Mouse (Mus musculus): ENCODE measurements around the gene Kiss1. TPM values are rescaled to one million over a fixed set of nuclear protein-coding genes. Genes with fewer than 3 reads are reported as not detected.
"Not testable (repeated sequence)": the region's sequence is repeated elsewhere in the genome, so short reads cannot be mapped to it uniquely, and the experiment has no call there.

The Kiss1 gene
- polyA plus RNA-seq, 1 experiment from 2014 or later, result not detected

DNA sequence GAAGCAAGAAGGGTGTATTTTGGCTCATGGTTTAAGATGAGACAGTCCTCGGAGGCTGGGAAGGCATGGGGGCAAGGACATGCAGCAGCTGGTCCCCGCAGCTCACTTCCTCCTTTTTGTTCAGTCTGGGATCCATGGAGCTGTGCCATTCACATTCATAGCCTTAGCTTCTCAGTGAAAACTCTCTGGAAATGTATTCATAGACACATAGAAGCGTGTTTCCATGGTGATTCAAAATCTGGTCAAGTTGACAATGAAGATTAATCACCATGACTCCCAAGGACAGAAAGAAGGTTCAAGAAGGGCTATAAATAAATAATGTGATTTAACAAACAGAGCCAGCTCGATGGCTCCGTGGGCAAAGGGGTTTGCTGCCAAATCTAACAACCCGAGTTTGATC lies 12.3 kb downstream of the Kiss1 start:
- H3K27me3 ChIP-seq, result peaks cover 60% of the 10 kb centered on the region
- TF ChIP-seq CTCF (IDR thresholded peaks at IDR 0.05), result no peak
- in situ Hi-C loops (cut with MboI; ENCODE audit: low pct_unique_long_range_greater_than_20kb), result no loop called here
- no peak for ATAC-seq
- DNase-seq (ENCODE audit: low read depth, low spot score), result no peak
- POLR2A ChIA-PET, result no interaction called here
- CTCF ChIA-PET, result interaction anchor here (0.8 to 1.5 kb wide), 2 partner anchors 13 to 18 kb away, joined by 3 to 4 read pairs; partner anchors contain the start of gene Kiss1

GRCm38 (mm10) chr1:133340403-133340802 lies 18.7 kb downstream of the Kiss1 start:
- CTCF ChIA-PET; DNase-seq (ENCODE audit: low read depth, low spot score); in situ Hi-C loops (cut with MboI; ENCODE audit: low pct_unique_long_range_greater_than_20kb); POLR2A ChIA-PET; ATAC-seq: not testable (repeated sequence)
- peaks cover 48% of the 10 kb centered on the region for H3K27me3 ChIP-seq

GRCm38 (mm10) chr1:133344357-133344756 lies 22.7 kb downstream of the Kiss1 start:
- peaks cover 24% of the 10 kb centered on the region for H3K27me3 ChIP-seq
- ChIA-PET POLR2A (interaction anchor here (0.6 kb wide), 1 partner anchor 285 kb away, joined by 3 read pairs; no protein-coding TSS in a partner anchor), CTCF (no interaction called here)
- DNase-seq (ENCODE audit: low read depth, low spot score), result no peak
- no peak for TF ChIP-seq CTCF (IDR thresholded peaks at IDR 0.05)
- ATAC-seq, result no peak
- in situ Hi-C loops (cut with MboI; ENCODE audit: low pct_unique_long_range_greater_than_20kb), result no loop called here

DNA sequence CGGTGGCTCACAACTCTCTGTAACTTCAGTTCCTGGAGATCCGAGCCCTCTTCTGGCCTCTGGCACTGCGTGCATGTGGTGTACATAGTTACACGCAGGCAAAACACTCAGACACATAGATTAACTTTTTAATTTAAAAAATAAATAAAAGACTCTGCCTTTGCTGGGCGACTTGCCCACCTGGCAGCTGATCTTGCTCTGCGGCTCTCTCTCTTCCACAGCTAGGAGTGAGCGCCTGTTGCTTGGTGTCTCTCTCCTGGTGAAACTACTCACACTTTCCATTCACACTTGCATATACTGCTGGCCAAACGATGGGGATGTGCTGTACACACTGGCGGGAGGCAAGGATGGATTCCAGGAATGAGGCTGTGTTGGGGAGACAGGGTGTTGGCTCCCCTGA lies 24.9 kb downstream of the Kiss1 start:
- DNase-seq (ENCODE audit: low read depth, low spot score) (no peak), ATAC-seq (no peak)
- CTCF ChIA-PET, result no interaction called here
- POLR2A ChIA-PET, result interaction anchor here (0.6 kb wide), 1 partner anchor 109 kb away, joined by 3 read pairs; no protein-coding TSS in a partner anchor
- in situ Hi-C loops (cut with MboI; ENCODE audit: low pct_unique_long_range_greater_than_20kb), result no loop called here
- no peak for TF ChIP-seq CTCF (IDR thresholded peaks at IDR 0.05)
- peaks cover 11% of the 10 kb centered on the region for H3K27me3 ChIP-seq

- POLR2A ChIA-PET, result no interaction called here
- in situ Hi-C loops (cut with MboI; ENCODE audit: low pct_unique_long_range_greater_than_20kb), result no loop called here
- TF ChIP-seq CTCF (IDR thresholded peaks at IDR 0.05), result no peak
- DNase-seq (ENCODE audit: low read depth, low spot score), result no peak
- H3K27me3 ChIP-seq, result peaks cover 12% of the 10 kb centered on the region
- CTCF ChIA-PET, result no interaction called here
- ATAC-seq, result no peak
Observed at GRCm38 (mm10) chr1:133347226-133347625, 25.6 kb downstream of the Kiss1 start.

DNA sequence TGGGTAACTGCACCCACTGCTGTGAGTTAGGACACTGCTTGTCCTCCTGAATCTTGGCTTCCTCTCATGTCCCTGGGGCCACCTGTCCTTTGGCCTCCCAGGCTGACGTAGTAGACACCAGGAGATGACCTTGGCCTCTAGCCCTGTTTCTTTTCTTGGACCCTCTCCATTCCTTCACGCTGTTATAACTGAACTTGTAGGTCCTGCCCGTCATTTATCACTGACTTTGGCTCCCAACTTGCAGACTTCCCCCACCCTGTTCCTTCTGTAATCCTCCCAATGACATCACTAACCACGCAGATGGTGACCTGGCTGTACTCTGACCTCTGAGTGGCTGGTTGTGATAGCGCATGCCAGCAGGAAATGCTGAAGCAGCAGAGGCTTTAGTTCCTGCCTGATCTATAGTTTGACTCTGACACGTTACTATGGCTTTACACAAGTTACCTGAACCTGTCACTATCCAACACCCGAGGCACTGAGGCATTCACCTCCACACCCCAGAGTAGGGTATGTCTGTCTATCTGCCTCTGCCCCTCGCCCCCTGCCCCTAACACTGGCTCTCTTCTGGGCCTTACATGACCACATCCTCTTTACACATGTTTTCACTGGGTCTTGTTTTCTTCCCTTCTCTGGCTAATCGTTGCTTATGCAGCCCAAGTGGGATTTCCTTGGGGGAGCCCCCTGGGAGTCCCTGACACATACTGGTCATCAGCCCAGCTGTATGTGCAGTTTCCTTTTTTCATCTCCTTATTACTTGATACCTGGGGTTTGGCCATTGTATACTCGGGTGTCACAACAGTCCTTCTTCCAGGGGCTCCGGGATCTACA lies 26.2 kb downstream of the Kiss1 start:
- DNase-seq (ENCODE audit: low read depth, low spot score) (no peak), ATAC-seq (no peak)
- POLR2A ChIA-PET, result no interaction called here
- no peak for TF ChIP-seq CTCF (IDR thresholded peaks at IDR 0.05)
- peaks cover 18% of the 10 kb centered on the region for H3K27me3 ChIP-seq
- in situ Hi-C loops (cut with MboI; ENCODE audit: low pct_unique_long_range_greater_than_20kb), result no loop called here
- CTCF ChIA-PET, result no interaction called here

DNA sequence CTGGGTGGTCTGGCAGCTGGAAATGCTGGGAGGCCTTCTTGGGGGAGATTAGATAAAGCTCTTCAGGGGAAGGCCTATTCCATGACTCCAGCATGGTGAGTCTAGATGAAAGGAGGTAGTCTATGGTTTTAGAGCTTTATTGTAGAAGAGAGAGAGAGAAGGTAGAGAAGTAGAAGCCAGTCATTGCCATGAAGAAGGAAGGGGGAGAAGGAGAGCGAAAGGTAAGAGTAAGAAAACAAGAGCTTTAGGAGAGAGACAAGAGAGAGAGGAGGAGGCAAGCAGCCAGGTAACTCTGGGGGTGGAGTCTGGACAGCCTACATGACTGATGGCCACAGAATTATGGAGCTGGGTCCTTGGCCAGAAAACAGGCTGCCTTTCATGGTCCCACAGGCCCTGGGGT lies 28.5 kb downstream of the Kiss1 start, which contains the start of gene Ren1:
Gene Ren1 (plus strand): TSS at position 301 of the 400 bp plus-strand sequence.
- ChIA-PET CTCF (interaction anchor here (0.8 to 1.7 kb wide), 5 partner anchors 30 to 172 kb away, joined by 3 to 4 read pairs (median 3); no protein-coding TSS in a partner anchor), POLR2A (no interaction called here)
- in situ Hi-C loops (cut with MboI; ENCODE audit: low pct_unique_long_range_greater_than_20kb), result loop anchor here (5.0 to 10.0 kb wide), 2 partner anchors 38 to 305 kb away; partner anchors contain the start of gene Pik3c2b
- peaks cover 21% of the 10 kb centered on the region for H3K27me3 ChIP-seq
- DNase-seq (ENCODE audit: low read depth, low spot score) (no peak), ATAC-seq (no peak)
- no peak for TF ChIP-seq CTCF (IDR thresholded peaks at IDR 0.05)

GRCm38 (mm10) chr1:133351762-133352161 lies 30.1 kb downstream of the Kiss1 start:
- CTCF ChIA-PET, result no interaction called here
- in situ Hi-C loops (cut with MboI; ENCODE audit: low pct_unique_long_range_greater_than_20kb), result loop anchor here (5.0 to 10.0 kb wide), 2 partner anchors 39 to 307 kb away; partner anchors contain the start of gene Pik3c2b
- no peak for DNase-seq (ENCODE audit: low read depth, low spot score)
- TF ChIP-seq CTCF (IDR thresholded peaks at IDR 0.05), result no peak
- POLR2A ChIA-PET, result no interaction called here
- peaks cover 29% of the 10 kb centered on the region for H3K27me3 ChIP-seq
- no peak for ATAC-seq

DNA sequence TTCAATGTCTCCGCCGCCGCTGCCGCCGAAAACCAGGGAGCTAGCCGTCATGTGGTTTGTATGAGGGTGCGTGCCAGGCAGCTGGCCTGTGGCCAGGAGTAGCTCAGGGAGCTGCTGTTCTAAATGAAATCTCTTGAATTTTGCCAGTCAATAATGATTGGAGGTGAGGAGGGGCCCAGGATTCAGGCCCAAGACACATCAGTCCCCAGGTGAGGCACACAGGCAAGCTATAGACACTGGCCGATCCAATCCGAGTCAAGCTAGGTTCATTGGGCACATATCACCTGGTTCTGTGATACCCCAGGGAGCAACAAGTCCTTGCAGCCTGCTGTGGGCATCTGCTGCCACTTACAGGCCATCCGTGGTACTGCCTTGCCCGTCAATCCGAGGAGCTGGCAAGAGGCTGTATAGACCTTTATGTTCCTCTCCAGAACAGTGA lies 31.7 kb downstream of the Kiss1 start:
- ChIA-PET POLR2A (no interaction called here), CTCF (interaction anchor here (0.7 to 2.3 kb wide), 23 partner anchors 10 to 254 kb away, joined by 3 to 26 read pairs (median 4); partner anchors contain the start of genes Etnk2, Golt1a and Kiss1)
- H3K27me3 ChIP-seq, result peaks cover 30% of the 10 kb centered on the region
- ATAC-seq (peak; percentile 38), DNase-seq (ENCODE audit: low read depth, low spot score) (peak; percentile 24)
- no peak for TF ChIP-seq CTCF (IDR thresholded peaks at IDR 0.05)
- in situ Hi-C loops (cut with MboI; ENCODE audit: low pct_unique_long_range_greater_than_20kb), result loop anchor here (5.0 to 10.0 kb wide), 2 partner anchors 41 to 309 kb away; partner anchors contain the start of gene Pik3c2b

GRCm38 (mm10) chr1:133355469-133355868 lies 33.8 kb downstream of the Kiss1 start:
- ChIA-PET CTCF (interaction anchor here (1.3 kb wide), 1 partner anchor 48 kb away, joined by 3 read pairs; no protein-coding TSS in a partner anchor), POLR2A (no interaction called here)
- peaks cover 39% of the 10 kb centered on the region for H3K27me3 ChIP-seq
- DNase-seq (ENCODE audit: low read depth, low spot score) (no peak), ATAC-seq (no peak)
- in situ Hi-C loops (cut with MboI; ENCODE audit: low pct_unique_long_range_greater_than_20kb), result loop anchor here (5.0 to 10.0 kb wide), 2 partner anchors 178 to 311 kb away; partner anchors contain the start of gene Pik3c2b
- no peak for TF ChIP-seq CTCF (IDR thresholded peaks at IDR 0.05)

GRCm38 (mm10) chr1:133355912-133356311 lies 34.2 kb downstream of the Kiss1 start:
- ATAC-seq (no peak), DNase-seq (ENCODE audit: low read depth, low spot score) (no peak)
- no peak for TF ChIP-seq CTCF (IDR thresholded peaks at IDR 0.05)
- ChIA-PET CTCF (no interaction called here), POLR2A (no interaction called here)
- in situ Hi-C loops (cut with MboI; ENCODE audit: low pct_unique_long_range_greater_than_20kb), result loop anchor here (5.0 to 10.0 kb wide), 2 partner anchors 179 to 311 kb away; partner anchors contain the start of gene Pik3c2b
- H3K27me3 ChIP-seq, result peaks cover 39% of the 10 kb centered on the region
